Mouse (Mus musculus): ENCODE measurements at regions not wholly inside any gene's neighbourhood (a gene's known extent, or its start where the extent isn't known, plus 50 kb on each side); places are given as distances from the start of the nearest gene placed in this dataset.
"Not testable (repeated sequence)": the region's sequence is repeated elsewhere in the genome, so short reads cannot be mapped to it uniquely, and the experiment has no call there.

DNA sequence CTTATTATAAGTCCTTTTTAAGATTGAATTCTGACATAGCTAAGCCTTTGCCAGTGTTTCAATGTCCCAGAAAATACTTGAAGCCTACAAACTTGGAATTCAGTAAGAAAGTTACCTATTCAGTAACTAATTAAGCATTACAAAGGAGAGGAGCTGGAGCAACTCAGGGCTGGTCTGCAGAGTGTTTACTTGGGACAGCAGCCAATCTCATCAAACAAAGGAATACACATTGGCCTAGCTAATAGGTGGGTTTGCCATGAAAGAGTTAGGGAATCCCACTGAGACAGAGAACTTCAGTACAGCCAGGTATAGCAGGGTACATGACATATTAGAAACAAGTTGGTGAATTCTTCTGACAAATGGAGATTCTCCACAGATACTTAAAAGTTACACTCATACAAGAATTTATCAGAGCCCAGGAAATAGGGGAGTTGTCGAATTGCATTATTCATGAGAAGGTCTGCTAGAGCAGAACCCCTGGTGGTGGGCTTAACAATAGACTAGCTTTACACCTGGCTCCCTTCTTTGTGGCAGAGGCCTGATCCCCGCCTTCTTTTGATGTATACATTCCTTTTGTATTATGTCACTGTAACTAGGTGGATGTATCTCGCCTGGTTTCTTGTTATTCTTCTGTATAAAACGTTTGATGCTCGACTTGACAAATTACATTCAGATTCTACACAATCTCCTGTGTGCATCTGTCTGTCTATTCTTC, 525.2 kb downstream of the 4930447F04Rik start:
- not testable (repeated sequence) for DNase-seq

DNA sequence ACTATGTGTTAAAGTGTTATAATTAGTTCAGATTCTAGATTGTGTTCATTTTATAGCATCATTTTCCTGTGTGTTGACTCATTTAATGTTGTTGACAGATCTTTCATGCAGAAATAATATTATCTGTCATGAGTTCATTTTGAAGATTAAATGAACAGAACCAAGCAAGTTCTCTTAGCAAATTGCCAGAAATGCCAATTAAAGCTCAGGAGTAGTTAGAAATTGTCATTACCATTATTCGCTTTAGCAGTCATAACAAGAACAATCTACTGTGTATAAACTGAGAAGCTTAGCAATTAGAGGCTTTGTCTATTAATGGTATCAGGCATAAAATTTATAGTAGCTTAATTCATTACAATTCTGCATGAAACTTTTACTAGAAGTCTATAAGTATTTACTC, 534.2 kb downstream of the 4930447F04Rik start:
- no peak for DNase-seq

DNA sequence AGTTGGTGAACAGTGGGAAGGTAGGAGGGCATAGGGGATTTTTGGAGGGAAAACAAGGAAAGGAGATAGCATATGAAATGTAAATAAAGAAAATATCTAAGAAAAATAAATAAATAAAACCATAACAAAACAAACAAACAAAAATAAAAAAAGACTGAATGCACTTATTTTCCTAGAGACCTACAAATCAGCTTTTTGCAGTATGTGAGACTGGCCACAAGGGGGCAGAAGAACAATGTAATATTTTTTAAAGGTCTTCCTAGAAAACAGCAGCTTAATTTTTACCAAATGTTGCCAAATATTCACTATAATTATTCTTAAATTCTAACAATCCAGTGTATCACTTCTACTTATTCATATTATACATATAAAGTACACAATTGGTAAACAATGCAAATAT, 569.4 kb downstream of the 4930447F04Rik start:
- DNase-seq, result peak; percentile 45 to 49

DNA sequence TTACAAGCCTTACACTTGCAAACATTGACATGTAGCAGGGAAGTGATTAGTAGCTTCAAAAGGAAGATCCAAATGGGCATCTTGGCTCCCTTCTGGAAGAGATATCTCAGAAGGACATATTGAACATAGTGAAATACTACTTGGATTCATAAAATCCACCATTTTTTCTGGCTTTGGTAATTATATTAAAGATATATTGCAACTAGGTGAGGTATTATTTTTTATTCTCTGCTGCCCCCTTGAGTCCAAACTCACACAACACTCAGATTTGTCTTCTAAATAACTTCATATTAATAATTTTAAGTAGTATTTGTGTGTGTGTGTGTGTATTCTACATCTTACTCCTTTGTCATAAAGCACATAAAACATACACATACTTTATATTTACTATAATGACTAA, 588.5 kb downstream of the 4930447F04Rik start:
- DNase-seq, result peak; percentile 4 to 5

All from cerebellum, postnatal 14 days (tissue).